Mouse (Mus musculus): ENCODE measurements around the gene Mgat4a.

Gene Mgat4a

GRCm38 (mm10) chr1:37451270-37451669 lies 89.5 kb downstream of the Mgat4a start:
- DNase-seq, result no peak

GRCm38 (mm10) chr1:37448361-37449095 lies 92.3 kb downstream of the Mgat4a start:
- peak; percentile 76 for DNase-seq

GRCm38 (mm10) chr1:37442848-37443835 lies 97.7 kb downstream of the Mgat4a start:
- DNase-seq, result no peak

GRCm38 (mm10) chr1:37436419-37436818 lies 104.4 kb downstream of the Mgat4a start:
- no peak for DNase-seq

- DNase-seq, result no peak
Observed at GRCm38 (mm10) chr1:37430297-37430840, 110.4 kb downstream of the Mgat4a start.

- DNase-seq, result peak; percentile 92
Observed at GRCm38 (mm10) chr1:37429366-37430296, 111.2 kb downstream of the Mgat4a start, which contains the start of the genes Coa5 and Unc50. Coa5 (minus strand) TSS chr1:37430103. Unc50 (plus strand) TSS chr1:37430139.

- no peak for DNase-seq
Observed at GRCm38 (mm10) chr1:37428911-37429310, 111.9 kb downstream of the Mgat4a start.

GRCm38 (mm10) chr1:37427144-37427875 lies 113.5 kb downstream of the Mgat4a start:
- no peak for DNase-seq

GRCm38 (mm10) chr1:37419420-37419819 lies 121.4 kb downstream of the Mgat4a start:
- DNase-seq, result peak; percentile 71

GRCm38 (mm10) chr1:37415394-37415793 lies 125.4 kb downstream of the Mgat4a start:
- no peak for DNase-seq

- no peak for DNase-seq
Observed at GRCm38 (mm10) chr1:37409647-37410046, 131.2 kb downstream of the Mgat4a start.

- DNase-seq, result no peak
Observed at GRCm38 (mm10) chr1:37408678-37409077, 132.1 kb downstream of the Mgat4a start.

GRCm38 (mm10) chr1:37408059-37408458 lies 132.8 kb downstream of the Mgat4a start:
- DNase-seq, result no peak

GRCm38 (mm10) chr1:37407228-37407627 lies 133.6 kb downstream of the Mgat4a start:
- DNase-seq, result no peak

GRCm38 (mm10) chr1:37405137-37405536 lies 135.7 kb downstream of the Mgat4a start:
- DNase-seq, result no peak

GRCm38 (mm10) chr1:37401687-37402086 lies 139.1 kb downstream of the Mgat4a start:
- peak; percentile 61 for DNase-seq

GRCm38 (mm10) chr1:37399734-37400133 lies 141.1 kb downstream of the Mgat4a start:
- DNase-seq, result no peak

- no peak for DNase-seq
Observed at GRCm38 (mm10) chr1:37398961-37399360, 141.9 kb downstream of the Mgat4a start.

- DNase-seq, result no peak
Observed at GRCm38 (mm10) chr1:37396481-37396880, 144.3 kb downstream of the Mgat4a start.

- no peak for DNase-seq
Observed at GRCm38 (mm10) chr1:37393174-37393573, 147.6 kb downstream of the Mgat4a start.
